Mouse (Mus musculus) ES-E14 (cell line): ENCODE measurements around the gene Dnah7c.

Source experiments
- CHD2 ChIP-seq: IDR thresholded peaks from 2 replicates; pipeline ENCODE4 v1.6.1; 2014; ENCODE audit warnings: mild to moderate bottlenecking, low read depth, low read length, inconsistent platforms
- HCFC1 ChIP-seq: IDR thresholded peaks from 2 replicates; pipeline ENCODE4 v1.6.1; 2012; ENCODE audit warnings: low read length, inconsistent platforms, borderline replicate concordance; ENCODE audit not compliant: insufficient read depth
- MAFK ChIP-seq: IDR thresholded peaks from 2 replicates; pipeline ENCODE4 v1.6.1; 2014; ENCODE audit warnings: mild to moderate bottlenecking, low read depth, low read length, inconsistent platforms; ENCODE audit not compliant: insufficient read depth
- ZC3H11A ChIP-seq: IDR thresholded peaks from 2 replicates; pipeline ENCODE4 v1.6.1; 2012; ENCODE audit warnings: low read depth, mild to moderate bottlenecking, inconsistent platforms, low read length, borderline replicate concordance
- ZNF384 ChIP-seq: IDR thresholded peaks from 2 replicates; pipeline ENCODE4 v1.6.1; 2012; ENCODE audit warnings: low read depth, low read length, inconsistent platforms

DNA sequence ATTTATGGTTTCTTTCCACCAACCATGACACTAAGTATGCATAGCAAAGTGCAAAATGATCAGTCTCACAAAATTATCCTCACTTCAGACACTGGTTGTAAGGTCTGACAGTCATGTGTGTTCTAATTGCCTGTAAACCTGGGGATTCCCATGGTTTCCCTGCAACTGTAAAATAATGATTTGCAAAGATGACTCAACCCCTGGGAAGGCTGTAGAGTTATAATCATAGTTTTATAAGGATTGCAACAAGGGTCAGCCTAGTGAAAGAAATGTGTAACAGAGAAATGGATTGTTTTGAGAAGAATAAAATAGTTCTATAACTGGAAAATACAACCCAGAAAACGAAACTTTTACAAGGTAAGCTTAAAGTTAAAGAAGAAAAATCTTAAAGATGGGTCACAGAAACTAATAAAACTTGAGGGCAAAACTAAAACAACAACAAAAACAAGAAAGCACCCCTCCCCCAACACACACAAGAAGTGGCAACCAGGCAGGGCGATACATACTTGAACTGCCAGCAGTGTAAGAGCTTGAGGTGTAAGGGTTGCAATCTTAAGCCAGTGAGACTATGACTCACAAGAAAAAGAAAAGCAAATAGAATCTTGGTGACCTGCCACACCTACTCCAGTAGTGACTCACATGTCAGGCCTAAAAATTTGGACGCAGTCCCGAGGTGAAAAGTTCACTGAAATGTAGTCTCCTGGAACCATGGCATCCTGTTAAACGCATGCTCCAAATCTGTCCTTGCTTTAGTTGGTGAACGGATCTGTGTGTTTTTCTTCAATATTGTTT, 16.9 kb upstream of the Dnah7c start:
- no peak for TF ChIP-seq ZNF384
- TF ChIP-seq CHD2 = no peak
- TF ChIP-seq MAFK = no peak
- no peak for TF ChIP-seq HCFC1
- TF ChIP-seq ZC3H11A = no peak
